Comparison of ENCODE assay signal across 25 mouse cellular contexts in the genomic region with DNA sequence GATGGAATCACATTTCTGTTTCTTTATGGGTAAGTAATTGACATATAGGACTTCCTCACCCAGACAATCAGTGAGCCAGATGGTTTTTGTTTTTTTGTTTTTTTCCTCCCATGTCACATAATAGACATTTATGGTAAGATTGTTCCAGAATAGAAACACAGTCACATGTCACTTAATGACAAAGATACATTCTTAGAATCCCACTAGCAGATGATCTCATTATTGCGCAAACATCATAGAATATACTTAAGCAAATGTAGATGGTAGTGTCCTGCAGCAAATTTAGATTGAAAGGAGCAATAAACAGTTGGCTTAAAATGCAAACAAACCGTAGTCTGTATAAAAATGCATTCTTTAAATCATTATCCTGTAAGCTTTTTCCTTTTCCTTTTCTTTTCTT.
DNase-seq lines count a peak whose midpoint lies in the region; ATAC-seq and TF ChIP-seq lines count a peak whose summit lies in the region.
"Had no signal": no experiment of that assay in that cellular context is flagged by ENCODE, and none has a peak within 500 bp of the region (broad histone marks: within the 10 kb centered on the region; RNA-seq: fewer than 3 reads in every experiment).

No protein-coding gene starts in this region.

- TF ChIP-seq POLR2A in myocyte (IDR thresholded peaks at IDR 0.05; ENCODE audit: insufficient read length, low read depth), result no peak
- no peak for TF ChIP-seq POLR2A in thymus, adult 2 months (IDR thresholded peaks at IDR 0.05; ENCODE audit: control insufficient read depth, extremely low read depth, insufficient read depth, low read length, poor library complexity)

- no peak for TF ChIP-seq CTCF in thymus, adult 2 months (IDR thresholded peaks at IDR 0.05; ENCODE audit: borderline replicate concordance, control insufficient read depth, extremely low read depth, insufficient read depth, low read length, poor library complexity)

- H3K27ac ChIP-seq in forebrain, embryonic 16.5 days (ENCODE audit: low read length), result peak overlapping the region; percentile 37; the same call in 1 of the 2 replicates
- H3K27ac ChIP-seq in forebrain, embryonic 12.5 days, result no peak overlapping the region
- H3K27ac ChIP-seq in thymus, adult 2 months (ENCODE audit: control insufficient read depth, insufficient read depth, low read length), result no peak overlapping the region
- H3K27ac ChIP-seq: embryonic facial prominence, embryonic 13.5 days; embryonic facial prominence, embryonic 15.5 days; forebrain, embryonic 10.5 days; forebrain, embryonic 13.5 days; forebrain, embryonic 15.5 days had no signal

- no peak overlapping the region for H3K4me3 ChIP-seq in forebrain, embryonic 16.5 days (replicated peaks; ENCODE audit: low read length)
- no peak overlapping the region for H3K4me3 ChIP-seq in forebrain, embryonic 12.5 days (replicated peaks)
- H3K4me3 ChIP-seq in myocyte, result no peak overlapping the region
- no peak overlapping the region for H3K4me3 ChIP-seq in thymus, adult 2 months (ENCODE audit: control insufficient read depth, insufficient read depth, low read length)
- H3K4me3 ChIP-seq: embryonic facial prominence, embryonic 13.5 days; embryonic facial prominence, embryonic 15.5 days; erythroblast, embryonic 14.5 days; forebrain, embryonic 10.5 days; forebrain, embryonic 13.5 days; forebrain, embryonic 15.5 days had no signal

- H3K79me2 ChIP-seq in myocyte (ENCODE audit: control insufficient read depth, insufficient read depth), result no peaks in the 10 kb centered on the region

- H3K36me3 ChIP-seq in forebrain, embryonic 16.5 days (ENCODE audit: control insufficient read depth, insufficient read depth), result no peaks in the 10 kb centered on the region
- no peaks in the 10 kb centered on the region for H3K36me3 ChIP-seq in forebrain, embryonic 12.5 days (replicated peaks)
- no peaks in the 10 kb centered on the region for H3K36me3 ChIP-seq in myocyte (ENCODE audit: control insufficient read depth, insufficient read depth)
- H3K36me3 ChIP-seq in thymus, adult 2 months (ENCODE audit: control insufficient read depth, insufficient read depth, low read length), result no peaks in the 10 kb centered on the region
- H3K36me3 ChIP-seq: embryonic facial prominence, embryonic 13.5 days; embryonic facial prominence, embryonic 15.5 days; forebrain, embryonic 10.5 days; forebrain, embryonic 15.5 days; G1E had no signal

- no peak overlapping the region for H3K9ac ChIP-seq in forebrain, embryonic 16.5 days (replicated peaks; ENCODE audit: low read depth, low read length)
- H3K9ac ChIP-seq in forebrain, embryonic 12.5 days, result no peak overlapping the region
- H3K9ac ChIP-seq: embryonic facial prominence, embryonic 13.5 days; embryonic facial prominence, embryonic 15.5 days; forebrain, embryonic 13.5 days; forebrain, embryonic 15.5 days had no signal

- H3K27me3 ChIP-seq in forebrain, embryonic 16.5 days (replicated peaks; ENCODE audit: control insufficient read depth, insufficient read depth, low read length), result no peaks in the 10 kb centered on the region
- H3K27me3 ChIP-seq in forebrain, embryonic 12.5 days, result no peaks in the 10 kb centered on the region
- no peaks in the 10 kb centered on the region for H3K27me3 ChIP-seq in myocyte (ENCODE audit: control insufficient read depth, insufficient read depth, insufficient read length)
- no peaks in the 10 kb centered on the region for H3K27me3 ChIP-seq in thymus, adult 2 months (ENCODE audit: control insufficient read depth, insufficient read depth, low read length)
- H3K27me3 ChIP-seq: CH12.LX; embryonic facial prominence, embryonic 13.5 days; embryonic facial prominence, embryonic 15.5 days; forebrain, embryonic 13.5 days; forebrain, embryonic 15.5 days; Patski had no signal

- 77% methylated on average over 2 of the region's 2 CpGs for WGBS in forebrain, embryonic 16.5 days
- WGBS in forebrain, embryonic 12.5 days, result 85% methylated on average over 2 of the region's 2 CpGs
- whole genome bisulfite sequencing in thymus, adult 2 months, result 99% methylated on average over 2 of the region's 2 CpGs

- peak; percentile 42 for DNase-seq in 3T3-L1 (ENCODE audit: low read depth, low spot score)
- no peak for DNase-seq in thymus, adult 2 months
- DNase-seq: adrenal gland, adult 8-10 months; adrenal gland, postnatal 14 days; adrenal gland, postnatal 36 days; cerebellum, adult 11-12 months; cerebellum, adult 8-10 months; cerebellum, adult 9-11 months; cerebellum, postnatal 14 days; cerebellum, postnatal 36 days; embryo, embryonic 11 days had no signal

- no peaks in the 10 kb centered on the region for H3K4me1 ChIP-seq in forebrain, embryonic 16.5 days (replicated peaks; ENCODE audit: control insufficient read depth, insufficient read depth, low read length)
- H3K4me1 ChIP-seq in forebrain, embryonic 12.5 days, result no peaks in the 10 kb centered on the region
- no peaks in the 10 kb centered on the region for H3K4me1 ChIP-seq in thymus, adult 2 months (replicated peaks; ENCODE audit: control insufficient read depth, insufficient read depth, low read length)
- H3K4me1 ChIP-seq: forebrain, embryonic 13.5 days had no signal

- H3ac ChIP-seq in myocyte (ENCODE audit: control insufficient read depth, insufficient read length), result no peak overlapping the region

- H3K4me2 ChIP-seq in forebrain, embryonic 16.5 days (ENCODE audit: low read length), result no peak overlapping the region
- no peak overlapping the region for H3K4me2 ChIP-seq in forebrain, embryonic 12.5 days
- H3K4me2 ChIP-seq in myocyte (ENCODE audit: low read depth), result no peak overlapping the region
- H3K4me2 ChIP-seq: embryonic facial prominence, embryonic 13.5 days; embryonic facial prominence, embryonic 15.5 days; forebrain, embryonic 13.5 days; forebrain, embryonic 15.5 days had no signal

- H3K9me3 ChIP-seq in forebrain, embryonic 16.5 days (ENCODE audit: control insufficient read depth, low read length), result no peaks in the 10 kb centered on the region
- no peaks in the 10 kb centered on the region for H3K9me3 ChIP-seq in forebrain, embryonic 12.5 days
- H3K9me3 ChIP-seq: embryonic facial prominence, embryonic 13.5 days; embryonic facial prominence, embryonic 15.5 days; forebrain, embryonic 10.5 days; forebrain, embryonic 13.5 days; forebrain, embryonic 15.5 days had no signal

- no peak for ATAC-seq in forebrain, embryonic 16.5 days
- ATAC-seq in forebrain, embryonic 12.5 days (ENCODE audit: low FRiP score), result no peak
- ATAC-seq: activated CD4-positive, CD25-positive, alpha-beta regulatory T cell, adult 4 months; CD4-positive, CD25-positive, alpha-beta regulatory T cell, adult 4 months; forebrain, embryonic 13.5 days; forebrain, embryonic 15.5 days; Patski had no signal

TF ChIP-seq in myocyte, 11 proteins besides CTCF, POLR2A, EP300 and RAD21:
- no peak for TF ChIP-seq TCF3 (IDR thresholded peaks at IDR 0.05; ENCODE audit: insufficient read length, low read depth)
- peak; percentile 66; the same call in 1 of the 2 replicates for TF ChIP-seq CEBPB (IDR thresholded peaks at IDR 0.05; ENCODE audit: insufficient read depth, poor library complexity, severe bottlenecking)
